Mouse (Mus musculus) E14TG2a.4 (cell line): ENCODE measurements around the gene Samd10.

Source experiments
- H3K27me3 ChIP-seq: 2 replicates; pipeline ENCODE4 v1.6.1; 2014; ENCODE audit warnings: low read length, control low read depth; ENCODE audit not compliant: insufficient read depth
- H3K36me3 ChIP-seq: 2 replicates; pipeline ENCODE4 v1.6.1; 2014; ENCODE audit warnings: low read length, control low read depth; ENCODE audit not compliant: insufficient read depth
- H3K4me1 ChIP-seq: replicated peaks from 2 replicates; pipeline ENCODE4 v1.6.1; 2014; ENCODE audit warnings: low read depth, low read length, control low read depth
- H3K4me3 ChIP-seq: replicated peaks from 2 replicates; pipeline ENCODE4 v1.5.1; 2014; ENCODE audit warnings: mild to moderate bottlenecking, low read length
- H3K9me3 ChIP-seq: 2 replicates; pipeline ENCODE4 v1.6.1; 2014; ENCODE audit warnings: low read length, control low read depth
- CTCF ChIP-seq: conservative IDR thresholded peaks from 2 replicates; pipeline ENCODE4 v1.5.1; 2014; ENCODE audit warnings: low read length
- NANOG ChIP-seq: IDR thresholded peaks from 2 replicates; pipeline ENCODE4 v1.6.1; 2014; ENCODE audit warnings: borderline replicate concordance, low read length, mixed read lengths
- POU5F1 ChIP-seq: IDR thresholded peaks from 2 replicates; pipeline ENCODE4 v1.6.1; 2014; ENCODE audit warnings: low read length, borderline replicate concordance

Gene Samd10

GRCm38 (mm10) chr2:181569856-181570255 lies 29.2 kb downstream of the Samd10 start:
- H3K9me3 ChIP-seq = no peaks in the 10 kb centered on the region
- TF ChIP-seq CTCF (no peak), POU5F1 (no peak), NANOG (no peak)
- H3K4me1 ChIP-seq = peaks cover 14% of the 10 kb centered on the region; the same call in 1 of the 2 replicates
- H3K27me3 ChIP-seq = no peaks in the 10 kb centered on the region
- H3K36me3 ChIP-seq = peaks cover 14% of the 10 kb centered on the region; the same call in 1 of the 2 replicates
- H3K4me3 ChIP-seq = 0 out of 2 replicates have a peak overlapping the region, but pooled peaks have one; percentile 1

GRCm38 (mm10) chr2:181568272-181569008 lies 30.6 kb downstream of the Samd10 start:
- no peaks in the 10 kb centered on the region for H3K9me3 ChIP-seq
- no peaks in the 10 kb centered on the region for H3K27me3 ChIP-seq
- TF ChIP-seq NANOG = no peak
- TF ChIP-seq POU5F1 = no peak
- TF ChIP-seq CTCF = peak; percentile 55
- no peak overlapping the region for H3K4me3 ChIP-seq
- 0 out of 2 replicates have a peak, but pooled peaks cover 6% of the 10 kb centered on the region for H3K36me3 ChIP-seq
- H3K4me1 ChIP-seq = peaks cover 14% of the 10 kb centered on the region; the same call in 1 of the 2 replicates

- H3K36me3 ChIP-seq = no peaks in the 10 kb centered on the region
- no peaks in the 10 kb centered on the region for H3K9me3 ChIP-seq
- TF ChIP-seq NANOG = no peak
- no peak for TF ChIP-seq CTCF
- TF ChIP-seq POU5F1 = no peak
- peaks cover 14% of the 10 kb centered on the region; the same call in 1 of the 2 replicates for H3K4me1 ChIP-seq
- H3K4me3 ChIP-seq = no peak overlapping the region
- H3K27me3 ChIP-seq = no peaks in the 10 kb centered on the region
These were observed 31.7 kb downstream of the Samd10 start for GRCm38 (mm10) chr2:181567338-181567737.

GRCm38 (mm10) chr2:181553772-181554171 lies 45.2 kb downstream of the Samd10 start:
- Histone ChIP-seq H3K4me3 (no peak overlapping the region), H3K4me1 (no peaks in the 10 kb centered on the region), H3K36me3 (peaks cover 53% of the 10 kb centered on the region), H3K27me3 (no peaks in the 10 kb centered on the region), H3K9me3 (no peaks in the 10 kb centered on the region)
- TF ChIP-seq POU5F1 (no peak), CTCF (no peak), NANOG (no peak)

- Histone ChIP-seq H3K36me3 (peaks cover 86% of the 10 kb centered on the region), H3K4me3 (no peak overlapping the region)
These were observed 48.8 kb downstream of the Samd10 start for GRCm38 (mm10) chr2:181550233-181550632.

GRCm38 (mm10) chr2:181548682-181549081 lies 50.3 kb downstream of the Samd10 start:
- H3K27me3 ChIP-seq = no peaks in the 10 kb centered on the region
- TF ChIP-seq POU5F1 = no peak
- TF ChIP-seq CTCF = no peak
- no peak for TF ChIP-seq NANOG
- H3K9me3 ChIP-seq = no peaks in the 10 kb centered on the region

More at GRCm38 (mm10) chr2:181550233-181550632, 48.8 kb downstream of the Samd10 start:
- H3K4me1 ChIP-seq = no peaks in the 10 kb centered on the region
- no peak for TF ChIP-seq CTCF
- TF ChIP-seq NANOG = no peak
- TF ChIP-seq POU5F1 = no peak
- H3K27me3 ChIP-seq = no peaks in the 10 kb centered on the region
- no peaks in the 10 kb centered on the region for H3K9me3 ChIP-seq

GRCm38 (mm10) chr2:181548227-181548626 lies 50.8 kb downstream of the Samd10 start:
- Histone ChIP-seq H3K27me3 (no peaks in the 10 kb centered on the region), H3K4me1 (no peaks in the 10 kb centered on the region), H3K4me3 (no peak overlapping the region), H3K9me3 (no peaks in the 10 kb centered on the region), H3K36me3 (peaks cover 81% of the 10 kb centered on the region)
- TF ChIP-seq POU5F1 (no peak), NANOG (no peak), CTCF (no peak)

More at GRCm38 (mm10) chr2:181548682-181549081, 50.3 kb downstream of the Samd10 start:
- H3K4me3 ChIP-seq = no peak overlapping the region
- no peaks in the 10 kb centered on the region for H3K4me1 ChIP-seq
- H3K36me3 ChIP-seq = peaks cover 84% of the 10 kb centered on the region

- H3K36me3 ChIP-seq = peaks cover 73% of the 10 kb centered on the region
- no peaks in the 10 kb centered on the region for H3K9me3 ChIP-seq
- no peak for TF ChIP-seq CTCF
These were observed 52.9 kb downstream of the Samd10 start for GRCm38 (mm10) chr2:181546142-181546541.

More at GRCm38 (mm10) chr2:181546142-181546541, 52.9 kb downstream of the Samd10 start:
- H3K27me3 ChIP-seq = no peaks in the 10 kb centered on the region
- no peak overlapping the region for H3K4me3 ChIP-seq
- H3K4me1 ChIP-seq = no peaks in the 10 kb centered on the region
